Mouse (Mus musculus): ENCODE measurements at regions not wholly inside any gene's neighbourhood (a gene's known extent, or its start where the extent isn't known, plus 50 kb on each side); places are given as distances from the start of the nearest gene placed in this dataset.

GRCm38 (mm10) chr10:98861521-98861920 lies 52.7 kb upstream of the Atp2b1 start:
- H3K27ac ChIP-seq (ENCODE audit: low read depth) = no peak overlapping the region
- ATAC-seq (no peak), DNase-seq (no peak)
- no peaks in the 10 kb centered on the region for H3K9me3 ChIP-seq (ENCODE audit: low read length)
- H3K36me3 ChIP-seq (replicated peaks; ENCODE audit: insufficient read depth, low read length) = no peaks in the 10 kb centered on the region
- H3K9ac ChIP-seq (replicated peaks) = no peak overlapping the region
- TF ChIP-seq CTCF (IDR thresholded peaks at IDR 0.05; ENCODE audit: low read depth) = no peak
- TF ChIP-seq EP300 (IDR thresholded peaks at IDR 0.05; ENCODE audit: low read depth) = no peak
- WGBS (ENCODE audit: insufficient replicate concordance) = 81% methylated on average over 10 of the region's 10 CpGs
- no peak overlapping the region for H3K4me3 ChIP-seq (ENCODE audit: low read depth, low read length)
- no peaks in the 10 kb centered on the region for H3K27me3 ChIP-seq (ENCODE audit: insufficient read depth, low read length)
- peaks cover 6% of the 10 kb centered on the region; the same call in 1 of the 2 replicates for H3K4me1 ChIP-seq (ENCODE audit: insufficient read depth)
- H3K4me2 ChIP-seq (ENCODE audit: low read depth, low read length) = no peak overlapping the region

GRCm38 (mm10) chr10:98862712-98863111 lies 51.5 kb upstream of the Atp2b1 start:
- TF ChIP-seq EP300 (IDR thresholded peaks at IDR 0.05; ENCODE audit: low read depth) (no peak), CTCF (IDR thresholded peaks at IDR 0.05; ENCODE audit: low read depth) (no peak)
- 54% methylated on average over 4 of the region's 4 CpGs for WGBS (ENCODE audit: insufficient replicate concordance)
- Histone ChIP-seq H3K9ac (replicated peaks) (no peak overlapping the region), H3K4me3 (ENCODE audit: low read depth, low read length) (no peak overlapping the region), H3K27ac (ENCODE audit: low read depth) (no peak overlapping the region), H3K27me3 (ENCODE audit: insufficient read depth, low read length) (no peaks in the 10 kb centered on the region), H3K36me3 (replicated peaks; ENCODE audit: insufficient read depth, low read length) (no peaks in the 10 kb centered on the region), H3K9me3 (ENCODE audit: low read length) (no peaks in the 10 kb centered on the region), H3K4me2 (ENCODE audit: low read depth, low read length) (no peak overlapping the region), H3K4me1 (ENCODE audit: insufficient read depth) (peaks cover 6% of the 10 kb centered on the region; the same call in 1 of the 2 replicates)
- DNase-seq (no peak), ATAC-seq (no peak)

GRCm38 (mm10) chr10:98864384-98864783 lies 49.8 kb upstream of the Atp2b1 start:
- no peak overlapping the region for H3K4me2 ChIP-seq (ENCODE audit: low read depth, low read length)
- ATAC-seq (no peak), DNase-seq (no peak)
- TF ChIP-seq EP300 (IDR thresholded peaks at IDR 0.05; ENCODE audit: low read depth) (no peak), CTCF (IDR thresholded peaks at IDR 0.05; ENCODE audit: low read depth) (no peak)
- H3K27me3 ChIP-seq (ENCODE audit: insufficient read depth, low read length) = no peaks in the 10 kb centered on the region
- H3K27ac ChIP-seq (ENCODE audit: low read depth) = no peak overlapping the region
- no peak overlapping the region for H3K4me3 ChIP-seq (ENCODE audit: low read depth, low read length)
- no peaks in the 10 kb centered on the region for H3K9me3 ChIP-seq (ENCODE audit: low read length)
- H3K36me3 ChIP-seq (replicated peaks; ENCODE audit: insufficient read depth, low read length) = no peaks in the 10 kb centered on the region
- no peak overlapping the region for H3K9ac ChIP-seq (replicated peaks)
- 77% methylated on average over 5 of the region's 5 CpGs for WGBS (ENCODE audit: insufficient replicate concordance)
- peaks cover 6% of the 10 kb centered on the region; the same call in 1 of the 2 replicates for H3K4me1 ChIP-seq (ENCODE audit: insufficient read depth)

Data from liver, postnatal 0 days (tissue).